Mouse (Mus musculus) retina, embryonic 14.5 days (tissue): ENCODE data around the gene Hist2h3c1.
"Not testable (repeated sequence)": the region's sequence is repeated elsewhere in the genome, so short reads cannot be mapped to it uniquely, and the experiment has no call there.

Experiments used
- DNase-seq: peaks from one replicate; pipeline ENCODE4 v3.0.0-alpha.2; 2015; ENCODE audit warnings: low spot score

The Hist2h3c1 gene

DNA sequence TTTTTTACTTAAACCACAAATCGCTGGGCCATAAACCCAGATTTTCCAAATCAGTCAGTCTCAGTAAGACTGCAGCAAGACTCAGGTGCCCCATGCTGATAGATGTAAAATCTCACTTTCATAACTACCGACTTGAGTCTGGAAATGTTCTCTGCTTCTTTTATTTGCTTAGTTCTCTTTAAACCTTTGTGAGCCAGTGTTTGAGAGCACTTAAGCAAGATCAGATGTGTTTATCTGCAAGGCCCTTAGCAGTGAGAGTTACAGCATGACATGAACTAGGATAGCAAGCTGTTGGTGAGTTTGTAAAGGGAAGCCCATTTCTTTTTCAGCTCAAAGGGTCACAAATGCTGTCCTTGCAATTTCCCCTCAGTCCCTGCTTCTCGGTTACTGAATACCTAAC is 10.7 kb downstream of the Hist2h3c1 start:
- DNase-seq, result no peak

DNA sequence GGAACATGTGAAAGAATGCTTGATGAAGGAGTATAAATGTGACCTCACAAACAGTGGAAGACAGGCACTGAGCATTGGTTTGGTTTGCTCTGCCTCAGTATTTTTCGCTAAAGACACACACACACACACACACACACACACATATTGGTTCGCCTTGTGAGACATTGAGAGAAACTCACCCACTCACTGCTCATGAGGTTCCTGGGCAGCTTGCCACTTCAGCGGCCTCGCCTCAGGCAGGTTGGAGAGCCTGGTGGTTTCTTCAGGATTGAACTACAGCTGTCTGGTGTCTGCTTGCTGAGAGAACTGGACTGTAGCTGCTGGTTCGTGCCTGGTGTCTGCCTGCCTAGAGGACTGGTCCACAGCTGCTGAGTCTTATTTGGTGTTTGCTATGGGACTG is 13.7 kb downstream of the Hist2h3c1 start:
- no peak for DNase-seq

DNA sequence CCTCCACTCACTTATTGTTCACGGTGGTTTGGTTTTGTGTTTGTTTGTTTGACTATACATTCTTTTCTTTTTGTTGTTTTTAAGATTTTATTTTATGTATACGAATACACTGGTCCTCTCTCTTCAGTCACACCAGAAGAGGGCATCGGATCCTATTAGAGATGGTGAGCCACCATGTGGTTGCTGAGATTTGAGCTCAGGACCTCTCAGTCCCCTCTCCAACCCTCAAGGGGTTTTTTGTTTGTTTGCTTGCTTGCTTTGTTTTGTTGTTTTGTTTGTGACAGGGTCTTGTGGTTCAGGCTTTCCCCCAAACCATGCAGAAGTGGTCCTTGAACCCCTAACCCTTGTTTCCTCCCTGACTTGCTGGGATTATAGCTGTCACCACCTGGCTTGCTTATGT is 15.1 kb downstream of the Hist2h3c1 start:
- no peak for DNase-seq

DNA sequence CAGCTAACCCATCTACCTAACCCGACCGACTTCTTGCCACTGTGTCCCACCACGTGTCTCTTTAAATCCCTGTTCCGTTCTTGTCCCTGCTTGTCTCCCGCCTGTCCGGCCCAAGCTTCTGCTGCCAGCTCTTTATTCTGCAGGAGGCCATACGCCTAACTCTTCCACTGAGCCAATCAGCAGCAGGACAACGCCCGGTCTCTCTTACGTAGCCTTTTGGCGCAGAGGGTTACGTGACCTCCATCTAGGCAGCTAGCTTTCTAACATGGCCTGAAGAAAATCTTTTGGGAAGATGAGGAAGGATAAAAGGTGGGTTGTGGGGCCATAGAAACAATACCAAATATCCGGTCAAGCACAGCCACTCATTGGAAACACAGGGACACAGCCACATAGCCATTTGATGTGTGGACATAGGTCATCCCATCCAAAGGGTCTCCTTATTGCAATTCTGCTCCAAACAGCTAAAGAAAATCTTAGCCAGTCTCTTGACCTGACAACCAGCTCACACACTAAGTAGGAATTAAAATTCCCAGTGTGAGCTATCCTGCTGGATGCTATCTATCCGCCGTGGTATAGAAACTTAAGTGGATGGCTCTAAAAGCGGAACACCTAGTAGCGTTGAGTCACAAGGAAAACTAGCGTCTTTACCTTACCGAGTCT is 15.9 kb downstream of the Hist2h3c1 start:
- peak; percentile 74 for DNase-seq

DNA sequence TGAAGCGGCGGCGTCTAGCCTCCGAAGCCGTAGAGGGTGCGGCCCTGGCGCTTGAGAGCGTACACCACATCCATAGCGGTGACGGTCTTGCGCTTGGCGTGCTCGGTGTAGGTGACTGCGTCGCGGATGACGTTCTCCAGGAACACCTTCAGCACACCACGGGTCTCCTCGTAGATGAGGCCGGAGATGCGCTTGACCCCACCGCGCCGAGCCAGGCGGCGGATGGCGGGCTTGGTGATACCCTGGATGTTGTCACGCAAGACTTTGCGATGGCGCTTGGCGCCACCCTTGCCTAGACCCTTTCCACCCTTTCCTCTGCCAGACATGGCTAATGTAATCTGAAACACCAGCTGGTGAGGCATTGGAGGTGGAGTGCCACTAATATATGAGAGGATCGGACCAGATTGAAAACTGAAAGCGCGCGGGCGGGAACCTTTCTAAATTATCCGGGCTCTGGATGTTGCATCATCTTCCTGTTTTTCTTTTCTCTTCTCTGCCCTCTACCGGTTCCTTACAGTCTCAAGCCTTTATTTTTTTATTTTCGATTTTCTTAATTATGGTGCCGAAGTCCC is 16.6 kb downstream of the Hist2h3c1 start, which contains the start of gene Hist2h4:
TSS of gene Hist2h4 (minus strand) at position 333 of the 572 bp plus-strand sequence.
- peak; percentile 99 for DNase-seq

DNA sequence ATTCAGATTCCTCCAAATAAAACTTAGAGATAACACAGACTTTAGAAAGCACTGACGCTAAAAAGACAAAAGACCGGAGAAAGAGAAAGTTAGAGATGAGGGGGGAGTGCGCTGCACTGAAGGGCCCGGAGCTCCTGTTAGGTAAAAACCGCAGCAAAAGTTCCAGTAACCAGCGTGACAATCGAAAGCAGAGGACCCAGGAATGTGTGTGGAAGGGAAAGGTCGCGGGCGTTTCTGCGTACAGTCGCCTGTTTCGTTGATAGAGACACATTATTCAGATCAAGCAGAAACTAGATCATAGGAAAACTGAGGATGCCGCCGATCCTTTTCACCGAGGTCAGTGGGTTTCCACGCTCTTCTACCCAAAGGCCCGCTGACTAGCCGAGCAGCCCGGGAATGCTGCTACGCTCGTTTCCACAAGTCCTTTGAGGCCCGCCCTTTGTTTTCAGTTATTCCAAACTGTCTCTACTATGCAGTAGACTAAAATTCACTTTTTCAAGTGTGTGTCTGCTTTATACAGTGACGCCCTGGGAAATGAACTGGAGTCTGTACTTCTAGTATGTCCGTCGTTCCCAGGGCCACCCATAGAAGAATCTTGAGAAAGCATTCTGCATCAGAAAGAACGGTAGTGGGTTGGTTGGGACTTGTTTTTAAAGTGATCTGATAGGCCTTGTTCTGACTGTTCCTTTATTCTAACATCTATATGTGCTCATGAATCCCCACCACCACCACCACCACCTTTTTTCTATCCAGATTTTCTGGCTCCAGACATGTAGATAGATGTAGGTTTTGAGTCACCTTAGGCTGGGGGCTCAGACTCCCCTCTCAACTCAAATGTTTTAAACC is 17.3 kb downstream of the Hist2h3c1 start:
- DNase-seq, result peak; percentile 19

DNA sequence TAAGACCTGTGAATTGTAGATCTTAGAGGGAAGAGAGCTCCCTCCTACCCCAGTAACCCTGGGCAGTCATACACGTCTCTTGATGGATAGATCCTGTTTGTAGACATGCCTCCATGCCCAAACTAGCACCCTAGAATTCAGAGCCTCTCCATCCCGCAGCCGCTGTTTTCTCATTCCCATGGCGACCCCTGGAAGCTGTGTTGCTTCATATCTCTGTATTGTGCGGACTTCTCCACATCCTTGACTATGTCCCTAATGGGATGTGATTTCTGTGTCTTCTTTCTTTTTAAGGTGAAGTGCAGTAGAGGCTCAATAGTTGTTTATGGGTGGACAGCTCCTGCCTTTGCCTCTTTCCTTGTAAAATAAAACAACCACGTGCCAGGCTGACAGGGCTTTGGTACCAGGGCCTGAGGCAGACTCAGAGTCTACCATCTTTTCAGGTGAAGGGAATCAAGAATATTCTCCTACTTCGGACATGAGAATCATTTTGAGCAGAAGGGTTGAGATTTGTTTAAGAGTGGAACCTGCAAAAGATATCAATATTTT is 18.0 kb downstream of the Hist2h3c1 start:
- no peak for DNase-seq

DNA sequence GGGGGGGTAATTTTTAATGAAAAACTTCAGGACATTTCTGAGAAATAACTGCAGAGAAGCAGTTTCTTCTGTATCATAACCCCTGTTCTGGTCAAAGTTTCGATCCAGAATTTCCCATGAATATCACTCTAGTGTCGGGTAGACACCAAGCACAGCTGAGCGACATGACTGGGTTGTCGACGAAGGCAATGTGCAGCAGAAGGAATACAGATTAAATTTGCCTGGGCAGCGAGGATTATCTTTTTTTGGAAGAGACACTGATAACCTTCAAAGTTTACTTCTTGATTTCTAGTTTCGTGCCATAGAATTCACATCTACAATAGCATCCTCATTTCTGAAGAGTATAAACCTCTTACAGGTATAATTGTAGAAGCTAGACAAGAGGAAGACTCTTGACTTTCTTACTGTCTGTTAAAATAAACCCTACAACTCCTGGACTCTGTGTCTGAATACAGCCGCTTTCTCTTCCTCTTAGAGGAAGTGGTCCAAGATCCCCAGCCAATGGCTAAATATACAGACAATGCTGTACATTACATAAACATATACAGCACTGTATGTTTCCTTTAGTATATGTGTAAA is 19.7 kb downstream of the Hist2h3c1 start:
- no peak for DNase-seq

DNA sequence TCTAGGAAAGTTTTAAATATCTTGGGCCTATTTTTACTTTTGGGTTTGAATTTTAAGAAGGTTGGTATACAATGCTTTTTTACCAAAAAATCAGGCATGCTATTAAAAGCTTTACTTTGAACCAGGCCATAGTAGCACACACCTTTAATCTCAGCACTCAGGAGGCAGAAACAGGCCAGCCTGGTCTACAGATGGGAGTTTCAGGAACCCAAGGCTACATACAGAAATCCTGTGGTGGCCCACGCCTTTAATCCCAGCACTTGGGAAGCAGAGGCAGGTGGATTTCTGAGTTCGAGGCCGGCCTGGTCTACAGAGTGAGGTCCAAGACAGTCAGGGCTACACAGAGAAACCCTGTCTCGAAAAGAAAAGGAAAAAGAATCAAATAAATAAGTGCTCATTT is 21.1 kb downstream of the Hist2h3c1 start:
- DNase-seq, result no peak

DNA sequence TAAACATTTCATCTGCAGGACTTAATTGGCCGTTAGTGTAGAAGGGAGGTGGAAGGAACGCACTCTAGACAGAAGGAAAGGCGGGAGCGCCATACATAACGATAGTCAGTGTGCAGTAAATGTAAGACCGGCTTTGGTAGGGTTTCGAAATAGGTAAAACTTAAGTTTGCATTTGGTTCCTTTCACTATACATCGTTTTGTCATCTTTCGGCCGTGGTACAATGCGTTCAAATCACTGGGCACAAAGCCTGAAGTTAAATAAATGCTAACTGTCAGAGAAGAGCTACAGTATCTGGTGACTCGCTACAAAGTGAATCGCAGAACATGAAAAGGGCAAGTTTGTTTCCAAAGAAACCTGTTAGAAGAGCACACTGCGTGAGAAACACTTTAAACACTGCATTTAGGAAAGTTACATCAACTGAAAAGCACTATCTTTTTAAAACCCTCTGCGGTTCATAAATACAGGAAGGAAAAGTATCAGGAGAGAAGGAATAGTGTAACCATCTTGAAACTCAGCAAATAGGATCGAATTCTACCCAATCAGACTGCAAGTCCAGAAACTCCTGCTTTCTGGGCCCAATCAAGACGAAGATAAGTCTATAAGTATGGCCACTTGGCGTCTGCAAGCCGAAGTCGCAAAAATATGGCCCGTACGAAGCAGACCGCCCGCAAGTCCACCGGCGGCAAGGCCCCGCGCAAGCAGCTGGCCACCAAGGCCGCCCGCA is 21.7 kb downstream of the Hist2h3c1 start, which contains the start of gene Hist2h3b:
TSS of gene Hist2h3b (plus strand) at position 604 of the 725 bp plus-strand sequence.
- DNase-seq, result peak; percentile 87

DNA sequence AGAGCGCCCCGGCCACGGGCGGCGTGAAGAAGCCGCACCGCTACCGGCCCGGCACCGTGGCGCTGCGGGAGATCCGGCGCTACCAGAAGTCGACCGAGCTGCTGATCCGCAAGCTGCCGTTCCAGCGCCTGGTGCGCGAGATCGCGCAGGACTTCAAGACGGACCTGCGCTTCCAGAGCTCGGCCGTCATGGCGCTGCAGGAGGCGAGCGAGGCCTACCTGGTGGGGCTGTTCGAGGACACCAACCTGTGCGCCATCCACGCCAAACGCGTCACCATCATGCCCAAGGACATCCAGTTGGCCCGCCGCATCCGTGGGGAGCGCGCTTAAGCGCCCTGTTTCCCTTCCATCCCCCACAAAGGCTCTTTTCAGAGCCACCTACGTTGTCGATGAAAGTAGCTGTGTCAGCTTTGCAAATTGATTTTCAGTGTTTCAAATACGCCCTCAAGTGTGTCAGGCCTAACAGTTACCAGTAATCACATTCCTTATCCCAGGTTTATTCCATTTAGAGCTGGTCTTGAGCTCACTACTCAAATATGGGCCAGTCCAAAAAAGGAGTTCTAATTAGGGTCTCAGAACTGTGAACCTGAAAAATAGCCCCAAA is 22.4 kb downstream of the Hist2h3c1 start:
- DNase-seq, result not testable (repeated sequence)

DNA sequence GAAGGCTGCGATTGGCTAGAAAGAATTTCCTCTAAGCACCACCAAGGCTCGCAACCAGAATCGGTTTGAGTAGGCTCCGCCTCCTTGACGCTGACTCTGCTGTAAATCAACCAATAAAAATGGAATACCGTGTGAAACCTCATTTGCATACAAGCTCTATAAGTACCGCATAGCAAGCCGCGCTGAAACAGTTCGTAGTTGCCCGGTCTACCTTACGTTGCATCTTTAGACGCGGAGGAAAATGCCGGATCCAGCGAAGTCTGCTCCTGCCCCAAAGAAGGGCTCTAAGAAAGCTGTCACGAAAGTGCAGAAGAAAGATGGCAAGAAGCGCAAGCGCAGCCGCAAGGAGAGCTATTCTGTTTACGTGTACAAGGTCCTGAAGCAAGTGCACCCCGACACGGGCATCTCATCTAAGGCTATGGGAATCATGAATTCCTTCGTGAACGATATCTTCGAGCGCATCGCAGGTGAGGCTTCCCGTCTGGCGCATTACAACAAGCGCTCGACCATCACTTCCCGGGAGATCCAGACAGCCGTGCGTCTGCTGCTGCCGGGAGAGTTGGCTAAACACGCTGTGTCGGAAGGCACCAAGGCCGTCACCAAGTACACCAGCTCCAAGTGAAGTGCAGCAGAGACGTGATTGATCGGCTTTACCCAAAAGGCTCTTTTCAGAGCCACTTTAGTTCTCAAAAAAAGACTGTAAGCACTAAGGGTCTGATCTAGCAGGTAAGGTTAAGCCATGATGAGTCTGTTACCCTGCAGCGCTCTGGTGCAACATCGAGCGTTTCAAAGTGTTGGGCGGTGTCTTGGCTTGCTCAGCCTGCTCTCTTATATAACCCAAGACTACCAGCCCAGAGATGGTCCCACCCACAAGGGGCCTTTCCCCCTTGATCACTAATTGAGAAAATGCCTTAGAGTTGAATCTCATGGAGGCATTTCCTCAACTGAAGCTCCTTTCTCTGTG is 23.3 kb downstream of the Hist2h3c1 start, which contains the start of gene Hist2h2bb:
TSS of gene Hist2h2bb (plus strand) at position 242 of the 964 bp plus-strand sequence.
- peak; percentile 97 for DNase-seq

DNA sequence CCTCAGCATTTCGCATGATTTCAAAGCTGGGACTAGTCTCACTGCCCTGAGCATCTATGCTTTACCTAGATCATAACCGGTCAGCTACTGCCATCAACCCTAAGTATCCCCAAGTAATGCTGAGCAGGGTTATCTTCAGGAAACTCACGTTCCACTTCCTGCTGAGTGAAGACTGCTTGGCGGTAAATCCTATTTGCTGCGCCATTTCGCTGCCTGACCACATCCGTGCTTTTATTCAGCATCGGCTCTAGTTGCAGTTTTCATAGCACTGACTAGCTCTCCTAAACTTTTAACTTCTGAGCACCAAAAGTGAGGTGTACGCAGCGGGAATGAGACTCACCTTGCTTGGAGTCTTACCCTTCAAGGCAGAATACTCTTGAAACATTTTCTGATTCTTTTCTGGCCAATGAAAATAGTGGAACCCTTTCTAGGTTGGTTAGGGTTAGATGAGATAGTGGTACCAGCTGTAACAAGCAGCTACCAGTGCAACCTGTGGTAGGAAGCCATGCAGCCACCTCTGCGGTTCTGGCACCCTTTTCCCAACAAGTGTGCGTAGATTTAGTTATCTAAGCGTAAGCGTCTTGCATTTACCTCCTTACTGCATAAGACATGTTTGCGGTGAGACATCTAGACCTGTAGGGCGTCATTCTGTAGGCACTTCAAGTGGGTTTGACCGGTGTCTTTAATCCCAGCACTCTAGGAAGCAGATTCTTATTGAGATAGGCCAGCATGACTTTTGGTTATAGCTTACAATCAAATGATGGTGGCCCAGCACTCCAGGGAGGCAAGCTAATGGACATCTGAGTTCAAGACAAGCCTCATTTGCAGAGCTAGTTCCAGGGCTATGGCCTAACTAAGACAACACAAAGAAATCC is 27.3 kb downstream of the Hist2h3c1 start:
- peak; percentile 38 for DNase-seq

DNA sequence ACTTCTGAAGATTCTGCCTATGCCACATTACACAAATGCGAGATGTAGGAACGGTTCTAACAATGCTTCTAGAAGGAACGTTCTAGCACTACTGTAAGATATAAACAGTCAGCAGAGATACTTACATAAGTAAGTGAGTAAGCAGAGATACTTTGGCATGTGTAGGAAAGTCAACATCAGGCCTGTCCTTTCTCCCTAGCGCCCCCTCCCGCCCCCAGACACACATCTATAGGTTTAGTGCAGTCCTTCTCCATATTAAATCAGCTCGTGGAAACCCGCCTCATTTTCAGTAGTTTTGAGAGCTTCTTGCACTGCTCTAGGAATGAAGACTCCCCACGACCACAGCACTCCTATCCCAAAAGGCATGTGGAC is 30.9 kb downstream of the Hist2h3c1 start:
- peak; percentile 61 for DNase-seq

DNA sequence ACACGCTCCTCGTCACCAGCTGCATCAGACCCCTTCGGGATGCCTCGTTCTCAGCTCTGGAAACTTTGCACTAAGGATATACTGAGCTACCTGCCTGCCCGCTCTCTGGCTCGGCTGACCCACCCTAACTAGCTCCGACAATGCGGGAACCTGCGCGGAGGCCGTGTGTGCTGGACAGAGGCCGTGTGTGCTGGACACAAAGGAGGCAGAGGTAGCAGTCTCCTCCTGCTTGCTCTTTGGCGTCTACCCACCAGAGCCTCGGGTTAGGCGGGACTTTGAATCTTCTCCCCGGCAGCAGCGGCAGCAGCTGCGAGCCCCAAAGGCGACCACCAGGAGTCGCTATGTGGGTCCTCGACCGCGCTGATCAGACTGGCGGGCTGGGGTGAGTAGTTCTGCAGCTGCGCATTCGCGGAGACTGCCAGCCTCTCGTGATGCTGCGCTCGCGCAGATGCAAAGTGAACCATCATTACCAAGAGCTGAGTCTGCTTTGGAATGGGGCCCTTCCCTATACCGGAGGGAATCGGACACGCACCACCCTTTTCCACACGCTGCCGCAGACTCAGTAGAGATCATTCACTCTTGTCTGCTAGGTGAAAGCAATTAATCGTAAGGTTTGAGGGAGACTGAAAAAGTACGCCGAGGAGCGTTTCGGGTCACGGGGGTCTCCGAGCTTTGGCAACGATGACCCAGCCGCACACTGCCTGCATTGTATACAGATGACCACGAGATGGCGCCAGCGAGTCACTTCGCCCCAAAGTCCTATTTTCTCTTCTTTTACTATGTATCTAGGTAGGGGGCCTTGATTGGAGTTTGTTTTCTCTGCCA is 31.5 kb downstream of the Hist2h3c1 start:
- peak; percentile 93 for DNase-seq

DNA sequence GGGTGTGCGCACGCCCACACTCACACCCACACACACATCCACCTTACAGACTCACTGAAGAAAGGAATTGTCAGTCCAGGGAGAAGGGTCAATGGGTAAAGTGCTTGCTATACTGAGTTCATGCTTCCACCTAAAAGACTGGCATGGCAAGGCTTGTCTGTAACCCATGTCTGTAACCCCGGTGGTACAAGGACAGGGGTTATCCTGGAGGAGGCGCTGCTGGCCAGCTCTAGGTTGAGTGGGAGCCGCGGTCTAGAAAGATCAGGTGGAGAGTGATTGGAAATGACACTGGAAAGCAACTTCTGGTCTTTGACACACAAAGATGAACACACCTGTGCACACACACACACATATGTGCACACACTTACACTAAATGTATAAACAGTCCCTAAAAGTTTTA is 34.2 kb downstream of the Hist2h3c1 start:
- no peak for DNase-seq

DNA sequence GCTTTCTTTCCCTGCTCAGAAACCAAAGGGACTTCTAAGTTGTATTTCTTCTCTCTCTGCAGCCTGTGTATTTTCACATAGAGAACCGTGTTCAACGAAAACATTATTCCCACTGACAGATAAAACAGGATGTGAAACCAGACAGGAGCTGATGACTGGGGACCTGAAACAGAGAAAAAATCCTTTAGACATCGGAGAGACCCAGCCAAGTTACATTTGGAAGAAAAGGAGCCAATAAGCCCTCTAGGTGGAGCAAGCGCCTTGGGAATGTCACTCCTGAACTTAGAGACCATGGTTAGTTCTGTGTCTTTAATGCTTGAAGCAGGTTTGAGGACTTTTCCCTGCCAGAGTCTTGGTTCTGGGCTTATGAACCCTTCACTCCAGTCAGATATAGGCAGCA is 38.0 kb downstream of the Hist2h3c1 start:
- DNase-seq, result peak; percentile 67

DNA sequence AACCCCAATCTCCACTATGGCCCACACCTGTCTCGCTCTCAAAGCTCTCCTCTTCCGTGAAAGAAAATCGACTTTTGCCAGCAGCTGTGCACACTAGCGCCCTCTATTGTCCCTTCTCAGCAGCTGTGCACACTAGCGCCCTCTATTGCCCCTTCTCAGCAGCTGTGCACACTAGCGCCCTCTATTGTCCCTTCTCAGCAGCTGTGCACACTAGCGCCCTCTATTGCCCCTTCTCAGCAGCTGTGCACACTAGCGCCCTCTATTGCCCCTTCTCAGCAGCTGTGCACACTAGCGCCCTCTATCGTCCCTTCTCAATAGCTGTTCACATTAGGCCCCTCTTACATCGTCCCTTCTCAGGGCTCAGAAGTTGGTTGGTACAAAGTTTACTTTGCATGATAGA is 40.8 kb downstream of the Hist2h3c1 start:
- not testable (repeated sequence) for DNase-seq
